Mouse (Mus musculus) brain, embryonic 14.5 days (tissue): ENCODE results near the gene Lsamp.

Source experiments
- CTCF ChIP-seq: fragments of 200-500 bp; IDR thresholded peaks from 2 replicates; pipeline ENCODE4 v1.5.1; 2012; ENCODE audit warnings: inconsistent platforms, mild to moderate bottlenecking, moderate library complexity, borderline replicate concordance; ENCODE audit not compliant: insufficient read depth, insufficient read length; ENCODE audit errors: extremely low read depth
- POLR2A ChIP-seq: fragments of 200-500 bp; IDR thresholded peaks from 2 replicates; pipeline ENCODE4 v1.6.1; 2012; ENCODE audit warnings: mild to moderate bottlenecking, inconsistent platforms, borderline replicate concordance; ENCODE audit not compliant: poor library complexity, insufficient read depth, insufficient read length, severe bottlenecking; ENCODE audit errors: extremely low read depth

GRCm38 (mm10) chr16:40653508-40653907 lies 669.3 kb downstream of the Lsamp start:
- TF ChIP-seq CTCF (no peak), POLR2A (no peak)
